Mouse (Mus musculus) lung, embryonic 14.5 days (tissue): ENCODE results near the gene Snx5. TPM values are rescaled to one million over a fixed set of nuclear protein-coding genes. Genes with fewer than 3 reads are reported as not detected.

Source experiments
- ATAC-seq: fragments of 200-750 bp; cut with Nextera tagmentation; 2 replicates; pipeline ENCODE4 v1.8.0; 2017; ENCODE audit warnings: mild to moderate bottlenecking, moderate TSS enrichment, moderate library complexity; ENCODE audit not compliant: insufficient read depth
- DNase-seq: peaks from one replicate; pipeline ENCODE4 v3.0.0-alpha.2; 2015
- H3K27ac ChIP-seq: fragments of 300-500 bp; sonication (generic); 2 replicates; pipeline ENCODE4 v1.5.1; 2014; ENCODE audit warnings: low read depth, mild to moderate bottlenecking, moderate library complexity
- H3K27me3 ChIP-seq: fragments of 300-500 bp; sonication (generic); 2 replicates; pipeline ENCODE4 v1.6.1; 2014; ENCODE audit warnings: low read length, control low read depth; ENCODE audit not compliant: insufficient read depth
- H3K36me3 ChIP-seq: fragments of 300-500 bp; sonication (generic); 2 replicates; pipeline ENCODE4 v1.6.1; 2014; ENCODE audit warnings: control low read depth; ENCODE audit not compliant: insufficient read depth
- H3K4me1 ChIP-seq: fragments of 300-500 bp; sonication (generic); 2 replicates; pipeline ENCODE4 v1.6.1; 2014; ENCODE audit warnings: antibody characterized with exemption, control low read depth; ENCODE audit not compliant: insufficient read depth
- H3K4me2 ChIP-seq: fragments of 300-500 bp; sonication (generic); 2 replicates; pipeline ENCODE4 v1.6.1; 2014; ENCODE audit warnings: mild to moderate bottlenecking
- H3K4me3 ChIP-seq: fragments of 300-500 bp; sonication (generic); 2 replicates; pipeline ENCODE4 v1.5.1; 2014; ENCODE audit warnings: low read depth, low read length
- H3K9ac ChIP-seq: fragments of 300-500 bp; sonication (generic); 2 replicates; pipeline ENCODE4 v1.6.1; 2014
- H3K9me3 ChIP-seq: fragments of 300-500 bp; sonication (generic); 2 replicates; pipeline ENCODE4 v1.6.1; 2016; ENCODE audit warnings: low read depth, low read length, control low read depth
- CTCF ChIP-seq: IDR thresholded peaks from 2 replicates; pipeline ENCODE4 v1.5.1; 2016; ENCODE audit warnings: antibody characterized with exemption, low read depth
- WGBS: fragments of 180-500 bp; shearing (Covaris S2); extraction: QIAGEN DNeasy Blood & Tissue Kit; methylation state at CpG from one replicate; pipeline ENCODE4 v1.1.7; 2014; 5-methylcytosine and 5-hydroxymethylcytosine counted together
- polyA plus RNA-seq: library from polyadenylated mRNA; unstranded; fragments of >200 nt; fragmentation: Nextera tagmentation; extraction: Ambion mirVana; gene quantifications from 2 replicates; pipeline ENCODE4 v1.2.1, GENCODE M21; 2014

The Snx5 gene
- polyA plus RNA-seq, 1 experiment from 2014 or later: 135 TPM

DNA sequence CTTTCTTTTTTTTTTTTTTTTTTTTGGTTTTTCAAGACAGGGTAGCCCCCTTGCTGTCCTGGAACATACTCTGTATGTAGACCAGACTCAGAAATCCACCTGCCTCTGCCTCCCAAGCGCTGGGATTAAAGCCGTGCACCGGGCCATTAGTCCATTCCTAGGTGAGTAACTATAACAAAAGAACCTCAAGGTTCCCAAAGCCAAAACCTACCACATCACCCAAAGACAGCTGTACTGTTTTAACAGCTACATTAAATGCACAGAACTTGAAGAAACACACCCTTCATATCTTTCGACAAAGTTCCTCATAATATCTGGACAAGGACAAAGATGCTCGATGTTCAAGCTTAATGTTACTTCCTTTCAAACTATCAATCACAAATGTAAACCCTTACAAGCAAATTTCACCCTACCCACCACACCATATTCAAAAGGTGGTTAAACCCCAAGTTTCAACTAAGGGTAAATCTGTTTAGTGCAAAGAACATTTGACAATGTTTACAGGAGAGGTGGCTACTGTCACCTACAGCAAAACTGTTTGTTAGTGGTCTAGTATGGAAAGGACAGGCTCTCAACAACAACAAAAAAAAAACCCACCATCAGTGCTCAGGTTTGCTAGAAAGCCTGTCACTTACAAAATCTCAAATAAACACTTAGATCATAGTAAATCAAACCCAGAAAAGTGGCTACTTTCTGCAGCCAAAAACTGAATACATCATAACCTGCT is 3.5 kb downstream of the Snx5 start:
- Histone ChIP-seq H3K27ac (no peak overlapping the region), H3K27me3 (no peaks in the 10 kb centered on the region), H3K9me3 (no peaks in the 10 kb centered on the region), H3K9ac (peak overlapping the region; percentile 99; the same call in 1 of the 2 replicates), H3K36me3 (peaks cover 40% of the 10 kb centered on the region), H3K4me2 (peak overlapping the region; percentile 88), H3K4me3 (peak overlapping the region; percentile 95; the same call in 1 of the 2 replicates), H3K4me1 (peaks cover 12% of the 10 kb centered on the region; the same call in 1 of the 2 replicates)
- TF ChIP-seq CTCF: no peak
- DNase-seq (no peak), ATAC-seq (no peak)
- WGBS: 45% methylated on average over 5 of the region's 5 CpGs

DNA sequence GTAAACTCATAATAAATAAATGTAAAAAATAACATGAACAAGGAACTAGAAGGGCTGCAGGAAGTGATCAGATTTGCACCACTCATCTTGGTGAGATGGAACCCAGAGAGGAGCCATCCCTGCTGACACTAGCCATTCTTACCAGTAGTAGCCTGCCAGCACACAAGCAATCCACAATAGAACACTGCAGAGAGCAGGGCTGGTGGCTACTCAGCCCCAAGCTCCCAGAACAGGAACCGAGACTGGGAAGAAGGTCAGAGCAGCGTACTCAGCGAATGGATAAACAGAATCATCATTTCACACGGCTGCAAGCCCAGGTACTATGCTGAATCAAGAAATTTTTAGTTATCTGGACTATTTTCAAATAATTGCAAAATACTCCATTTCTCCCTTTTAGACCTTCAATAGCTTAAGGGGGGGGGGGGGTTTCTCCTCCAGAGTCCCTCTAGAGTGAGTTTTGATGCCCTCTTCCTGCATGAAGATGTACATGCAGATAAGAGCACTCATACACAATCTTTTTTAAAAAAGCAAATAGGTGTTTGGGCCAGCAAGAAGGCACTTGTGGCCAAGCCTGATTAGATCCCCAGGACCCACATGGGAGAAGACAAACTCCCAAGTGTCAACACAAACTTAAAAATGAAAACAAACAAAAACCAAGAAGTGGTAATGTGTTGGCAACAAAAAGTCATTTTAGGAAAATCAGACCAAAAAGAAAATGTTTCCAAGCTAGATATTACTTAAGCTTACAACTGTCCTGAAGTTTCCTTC is 4.6 kb downstream of the Snx5 start:
- Histone ChIP-seq H3K9me3 (no peaks in the 10 kb centered on the region), H3K9ac (peak overlapping the region; percentile 17; the same call in 1 of the 2 replicates), H3K4me3 (no peak overlapping the region), H3K36me3 (peaks cover 47% of the 10 kb centered on the region), H3K27me3 (no peaks in the 10 kb centered on the region), H3K27ac (no peak overlapping the region), H3K4me1 (peaks cover 12% of the 10 kb centered on the region; the same call in 1 of the 2 replicates), H3K4me2 (peak overlapping the region; percentile 88)
- ATAC-seq: no peak
- DNase-seq: no peak
- 35% methylated on average over 4 of the region's 4 CpGs for WGBS
- TF ChIP-seq CTCF: no peak

DNA sequence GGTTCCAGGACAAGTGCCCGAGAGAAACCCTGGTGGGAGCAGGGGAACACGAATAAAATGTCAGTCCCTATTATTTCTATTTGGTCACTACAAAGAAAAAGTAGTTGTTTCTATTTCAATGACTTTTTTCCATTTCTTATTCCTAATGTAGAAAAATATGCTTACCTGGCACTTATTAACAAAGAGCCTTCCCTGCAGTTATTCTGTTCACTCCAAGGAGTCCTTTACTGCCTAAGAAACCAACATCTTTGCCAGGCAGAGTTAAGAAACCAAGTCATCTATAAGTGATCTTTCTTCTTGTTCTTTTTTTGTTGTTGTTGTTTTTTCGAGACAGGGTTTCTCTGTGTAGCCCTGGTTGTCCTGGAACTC is 5.6 kb downstream of the Snx5 start:
- Histone ChIP-seq H3K9ac (no peak overlapping the region), H3K9me3 (no peaks in the 10 kb centered on the region), H3K27me3 (no peaks in the 10 kb centered on the region), H3K4me3 (no peak overlapping the region), H3K36me3 (peaks cover 57% of the 10 kb centered on the region), H3K27ac (no peak overlapping the region), H3K4me1 (peaks cover 12% of the 10 kb centered on the region; the same call in 1 of the 2 replicates), H3K4me2 (no peak overlapping the region)
- no peak for ATAC-seq
- DNase-seq: no peak
- 75% methylated on average over 3 of the region's 3 CpGs for WGBS
- no peak for TF ChIP-seq CTCF

- Histone ChIP-seq H3K4me3 (no peak overlapping the region), H3K9me3 (no peaks in the 10 kb centered on the region), H3K36me3 (peaks cover 62% of the 10 kb centered on the region), H3K27ac (no peak overlapping the region), H3K4me2 (no peak overlapping the region), H3K27me3 (no peaks in the 10 kb centered on the region), H3K4me1 (peaks cover 12% of the 10 kb centered on the region; the same call in 1 of the 2 replicates), H3K9ac (no peak overlapping the region)
- no peak for ATAC-seq
- WGBS: 65% methylated on average over 5 of the region's 5 CpGs
- no peak for TF ChIP-seq CTCF
- peak; percentile 28 for DNase-seq
These were observed 6.1 kb downstream of the Snx5 start for GRCm38 (mm10) chr2:144264398-144265119.

DNA sequence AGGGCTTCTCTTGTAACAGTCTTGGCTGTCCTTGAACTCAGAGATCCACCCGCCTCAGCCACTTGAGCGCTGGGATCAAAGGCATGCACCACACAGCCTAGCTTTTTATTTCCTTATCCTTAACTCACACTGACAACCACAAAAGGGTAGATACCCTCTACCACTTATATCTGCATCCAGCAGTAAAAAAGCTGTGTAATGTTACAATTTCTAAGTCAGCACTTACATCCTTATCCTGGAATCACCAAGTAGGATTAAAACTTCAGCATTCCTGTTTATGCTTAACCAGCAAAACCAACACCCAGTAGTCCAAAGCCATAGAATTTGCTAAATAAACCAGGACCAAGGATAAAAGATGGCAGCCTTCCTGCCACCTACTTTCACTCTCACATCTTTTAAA is 7.9 kb downstream of the Snx5 start:
- H3K36me3 ChIP-seq: peaks cover 77% of the 10 kb centered on the region

GRCm38 (mm10) chr2:144250111-144250510 is 20.6 kb downstream of the Snx5 start:
- DNase-seq (no peak), ATAC-seq (no peak)
- no peak overlapping the region for H3K4me3 ChIP-seq
- no peak for TF ChIP-seq CTCF
- H3K27ac ChIP-seq: no peak overlapping the region
- no peaks in the 10 kb centered on the region for H3K9me3 ChIP-seq
- no peak overlapping the region for H3K9ac ChIP-seq
- H3K4me1 ChIP-seq: no peaks in the 10 kb centered on the region
- H3K27me3 ChIP-seq: no peaks in the 10 kb centered on the region
- H3K4me2 ChIP-seq: no peak overlapping the region
- H3K36me3 ChIP-seq: peaks cover 61% of the 10 kb centered on the region

More for the DNA sequence above, 7.9 kb downstream of the Snx5 start:
- H3K27ac ChIP-seq: no peak overlapping the region
- H3K4me1 ChIP-seq: peaks cover 12% of the 10 kb centered on the region; the same call in 1 of the 2 replicates
- no peak for TF ChIP-seq CTCF
- no peak overlapping the region for H3K9ac ChIP-seq
- H3K4me3 ChIP-seq: no peak overlapping the region
- DNase-seq (no peak), ATAC-seq (no peak)
- H3K27me3 ChIP-seq: no peaks in the 10 kb centered on the region
- 81% methylated on average over 2 of the region's 2 CpGs for WGBS
- no peak overlapping the region for H3K4me2 ChIP-seq
- no peaks in the 10 kb centered on the region for H3K9me3 ChIP-seq
